Mouse (Mus musculus) CH12.LX (cell line): ENCODE measurements at regions not wholly inside any gene's neighbourhood (a gene's known extent, or its start where the extent isn't known, plus 50 kb on each side); places are given as distances from the start of the nearest gene placed in this dataset.

Experiments used
- DNase-seq: peaks from one replicate; pipeline ENCODE4 v3.0.0-alpha.2; 2013; ENCODE audit errors: extremely low read depth
- H3K27ac ChIP-seq: 2 replicates; pipeline ENCODE4 v1.5.1; 2012; ENCODE audit warnings: low read depth, mild to moderate bottlenecking, control low read depth, moderate library complexity; ENCODE audit not compliant: insufficient read depth
- H3K27me3 ChIP-seq: replicated peaks from 2 replicates; pipeline ENCODE3; 2012; ENCODE audit warnings: inconsistent platforms
- H3K36me3 ChIP-seq, 2 experiments: replicated peaks in 1 of 2; 2 replicates each; pipeline versions ENCODE3 to v1.6.1; 2012; ENCODE audit warnings: inconsistent platforms in 1 of 2, low read length in 1 of 2, mild to moderate bottlenecking in 1 of 2, mixed read lengths in 1 of 2, moderate library complexity in 1 of 2; ENCODE audit not compliant: control insufficient read depth in 1 of 2, insufficient read depth in 1 of 2
- H3K4me1 ChIP-seq, 2 experiments: 2 replicates each; pipeline ENCODE4 v1.6.1; 2012; ENCODE audit warnings: inconsistent platforms in 1 of 2, moderate library complexity in 1 of 2; ENCODE audit not compliant: insufficient read depth in 2 of 2, control insufficient read depth in 1 of 2
- H3K4me2 ChIP-seq: 2 replicates; pipeline ENCODE4 v1.6.1; 2012; ENCODE audit warnings: low read depth, mild to moderate bottlenecking, control low read depth; ENCODE audit not compliant: poor library complexity, insufficient read depth, severe bottlenecking
- H3K4me3 ChIP-seq, 3 experiments: fragments of 150-350 bp in 1 of 3; sonication (generic) in 1 of 3; replicated peaks in 1 of 3; 2 replicates each; pipeline versions ENCODE3 to v1.5.1; 2011 to 2012; ENCODE audit warnings: low read depth in 2 of 3, low read length in 2 of 3, mild to moderate bottlenecking in 2 of 3, moderate library complexity in 2 of 3, control low read depth in 1 of 3, improper control_type of control experiment in 1 of 3, inconsistent platforms in 1 of 3, mixed read lengths in 1 of 3; ENCODE audit not compliant: poor library complexity in 1 of 3
- H3K79me2 ChIP-seq: replicated peaks from 2 replicates; pipeline ENCODE4 v1.6.1; 2012; ENCODE audit warnings: mild to moderate bottlenecking, moderate library complexity; ENCODE audit not compliant: control insufficient read depth, poor library complexity, insufficient read depth, severe bottlenecking; ENCODE audit errors: extremely low read depth
- H3K9ac ChIP-seq: 2 replicates; pipeline ENCODE4 v1.6.1; 2012; ENCODE audit warnings: low read depth, mild to moderate bottlenecking, control low read depth, moderate library complexity; ENCODE audit not compliant: insufficient read depth
- H3K9me3 ChIP-seq: replicated peaks from 2 replicates; pipeline ENCODE3; 2012; ENCODE audit warnings: low read length, inconsistent platforms, mixed read lengths
- CHD1 ChIP-seq: IDR thresholded peaks from 2 replicates; pipeline ENCODE4 v1.6.1; 2012; ENCODE audit warnings: low read depth, low read length, improper control_type of control experiment, inconsistent platforms
- E2F4 ChIP-seq: IDR thresholded peaks from 2 replicates; pipeline ENCODE4 v1.6.1; 2011; ENCODE audit warnings: low read depth, low read length, improper control_type of control experiment; ENCODE audit not compliant: insufficient replicate concordance
- EP300 ChIP-seq: IDR thresholded peaks from 2 replicates; pipeline ENCODE4 v1.6.1; 2011; ENCODE audit warnings: low read length, improper control_type of control experiment
- ETS1 ChIP-seq: conservative IDR thresholded peaks from 2 replicates; pipeline ENCODE4 v1.6.1; 2012; ENCODE audit warnings: low read depth, mild to moderate bottlenecking, inconsistent platforms, low read length, improper control_type of control experiment, moderate library complexity
- IRF4 ChIP-seq: IDR thresholded peaks from 2 replicates; pipeline ENCODE4 v1.6.1; 2014; ENCODE audit warnings: low read depth, mild to moderate bottlenecking, inconsistent platforms, low read length, improper control_type of control experiment
- MAFK ChIP-seq: IDR thresholded peaks from 2 replicates; pipeline ENCODE4 v1.6.1; 2011; ENCODE audit warnings: low read length, improper control_type of control experiment; ENCODE audit not compliant: insufficient replicate concordance
- MAX ChIP-seq: IDR thresholded peaks from 2 replicates; pipeline ENCODE4 v1.6.1; 2011; ENCODE audit warnings: low read length, improper control_type of control experiment
- MEF2A ChIP-seq: IDR thresholded peaks from 2 replicates; pipeline ENCODE4 v1.6.1; 2014; ENCODE audit warnings: low read depth, mild to moderate bottlenecking, inconsistent platforms, low read length, improper control_type of control experiment, borderline replicate concordance
- MXI1 ChIP-seq: IDR thresholded peaks from 2 replicates; pipeline ENCODE4 v1.6.1; 2011; ENCODE audit warnings: mild to moderate bottlenecking, low read depth, low read length, improper control_type of control experiment
- MYC ChIP-seq: IDR thresholded peaks from 2 replicates; pipeline ENCODE4 v1.6.1; 2011; ENCODE audit warnings: low read depth, mild to moderate bottlenecking, improper control_type of control experiment, low read length
- POLR2AphosphoS2 ChIP-seq: IDR thresholded peaks from 2 replicates; pipeline ENCODE4 v1.6.1; 2011; ENCODE audit warnings: low read depth, low read length, improper control_type of control experiment
- RAD21 ChIP-seq: IDR thresholded peaks from 2 replicates; pipeline ENCODE4 v1.6.1; 2011; ENCODE audit warnings: low read depth, mild to moderate bottlenecking, low read length, improper control_type of control experiment, moderate library complexity
- RCOR1 ChIP-seq: conservative IDR thresholded peaks from 2 replicates; pipeline ENCODE4 v1.6.1; 2012; ENCODE audit warnings: low read depth, mild to moderate bottlenecking, inconsistent platforms, low read length, improper control_type of control experiment
- SIN3A ChIP-seq: IDR thresholded peaks from 2 replicates; pipeline ENCODE4 v1.6.1; 2012; ENCODE audit warnings: low read length, improper control_type of control experiment, inconsistent platforms
- SMC3 ChIP-seq: IDR thresholded peaks from 2 replicates; pipeline ENCODE4 v1.6.1; 2011; ENCODE audit warnings: low read depth, low read length, improper control_type of control experiment
- USF1 ChIP-seq: IDR thresholded peaks from 2 replicates; pipeline ENCODE4 v1.6.1; 2014; ENCODE audit warnings: low read depth, mild to moderate bottlenecking, inconsistent platforms, low read length, improper control_type of control experiment
- dilution Hi-C: fragments of 300-500 bp; cut with MboI; formaldehyde crosslinking; loops from 2 replicates; pipeline ENCODE4 v1.14.3; 2020; ENCODE audit warnings: low sequenced_read_pairs; ENCODE audit not compliant: extremely low pct_unique_long_range_greater_than_20kb, extremely low pct_ligation_motif_present
- in situ Hi-C: fragments of 300-500 bp; cut with MboI; formaldehyde crosslinking; loops from 3 replicates; pipeline ENCODE4 v1.14.3; 2019; ENCODE audit warnings: low sequenced_read_pairs, low pct_ligation_motif_present, low pct_unique_long_range_greater_than_20kb, mixed read lengths

DNA sequence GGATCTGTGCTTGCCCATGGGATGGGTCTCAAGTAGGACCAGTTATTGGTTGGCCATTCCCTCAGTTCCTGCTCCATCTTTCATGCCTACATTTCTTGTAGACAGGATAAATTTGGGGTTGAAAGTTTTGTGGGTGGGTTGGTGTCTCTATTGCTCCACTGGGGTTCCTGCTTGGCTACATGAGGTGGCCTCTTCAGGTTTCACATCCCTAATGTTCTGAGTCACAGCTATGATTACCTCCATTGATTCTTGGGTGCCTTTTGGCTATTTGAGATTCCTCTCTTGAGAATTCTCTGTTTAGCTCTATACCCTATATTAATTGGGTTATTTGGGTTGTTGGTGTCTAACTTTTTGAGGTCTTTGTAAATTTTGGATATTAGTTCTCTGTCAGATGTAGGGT lies 125.1 kb upstream of the Rgs1 start:
- Histone ChIP-seq H3K4me2 (no peak overlapping the region), H3K27ac (no peak overlapping the region), H3K79me2 (no peaks in the 10 kb centered on the region), H3K4me3 (no peak overlapping the region), H3K9ac (no peak overlapping the region), H3K4me1 (peaks cover 2 to 9% of the 10 kb centered on the region in 2 experiments; a peak in 1 of 4 replicates), H3K9me3 (no peaks in the 10 kb centered on the region), H3K27me3 (no peaks in the 10 kb centered on the region), H3K36me3 (no peaks in the 10 kb centered on the region)
- dilution Hi-C loops (no loop called here), in situ Hi-C loops (loop anchor here (10.0 to 25.0 kb wide), 2 partner anchors 129 to 587 kb away; partner anchors contain the start of genes Rgs1, Trove2 and Uchl5)
- DNase-seq, result peak; percentile 22
- TF ChIP-seq SIN3A (no peak), MYC (no peak), IRF4 (0 out of 2 replicates have a peak, but pooled peaks have one; percentile 33), EP300 (peak; percentile 64)

GRCm38 (mm10) chr1:144367492-144367891 lies 118.5 kb upstream of the Rgs1 start:
- H3K27ac ChIP-seq, result no peak overlapping the region
- H3K9ac ChIP-seq, result no peak overlapping the region
- H3K9me3 ChIP-seq, result no peaks in the 10 kb centered on the region
- no peaks in the 10 kb centered on the region for H3K27me3 ChIP-seq
- H3K4me1 ChIP-seq, result no peaks in the 10 kb centered on the region
- H3K36me3 ChIP-seq, result no peaks in the 10 kb centered on the region
- no peak overlapping the region for H3K4me3 ChIP-seq
- in situ Hi-C loops, result loop anchor here (25.0 kb wide), 1 partner anchor 580 kb away; the partner anchor contains the start of genes Trove2 and Uchl5
- H3K4me2 ChIP-seq, result no peak overlapping the region
- no peaks in the 10 kb centered on the region for H3K79me2 ChIP-seq
- TF ChIP-seq EP300 (no peak), ETS1 (no peak), MXI1 (no peak), POLR2AphosphoS2 (no peak), CHD1 (no peak), SMC3 (no peak), RCOR1 (no peak), MEF2A (no peak), SIN3A (no peak), RAD21 (no peak), MAFK (no peak), MAX (no peak), USF1 (no peak), E2F4 (no peak)
- TF ChIP-seq, all 38 proteins: peak for 0
- dilution Hi-C loops, result no loop called here
- no peak for DNase-seq
